Mouse (Mus musculus) mesoderm, embryonic 11.5 days (tissue): ENCODE results near the gene Gm17720.

ENCODE experiments used
- DNase-seq: peaks from one replicate; pipeline ENCODE4 v3.0.0-alpha.2; 2012; ENCODE audit warnings: low read depth, low spot score

The Gm17720 gene

GRCm38 (mm10) chr8:110102653-110103052, at the start of gene Gm17720:
Gm17720 (minus strand) TSS chr8:110102753.
- DNase-seq, result no peak

GRCm38 (mm10) chr8:110145538-110145937, 43.0 kb upstream of the Gm17720 start:
- peak; percentile 83 for DNase-seq

GRCm38 (mm10) chr8:110140770-110141169, 38.2 kb upstream of the Gm17720 start:
- no peak for DNase-seq

- no peak for DNase-seq
Observed at GRCm38 (mm10) chr8:110140156-110140555, 37.6 kb upstream of the Gm17720 start.

GRCm38 (mm10) chr8:110135515-110135914, 33.0 kb upstream of the Gm17720 start:
- DNase-seq, result no peak

GRCm38 (mm10) chr8:110134236-110134635, 31.7 kb upstream of the Gm17720 start:
- DNase-seq, result no peak

GRCm38 (mm10) chr8:110130537-110130936, 28.0 kb upstream of the Gm17720 start:
- peak; percentile 87 for DNase-seq

- DNase-seq, result peak; percentile 13
Observed at GRCm38 (mm10) chr8:110119715-110120114, 17.2 kb upstream of the Gm17720 start.

- DNase-seq, result no peak
Observed at GRCm38 (mm10) chr8:110101676-110102075, 877 bp downstream of the Gm17720 start.

GRCm38 (mm10) chr8:110100907-110101306, 1.6 kb downstream of the Gm17720 start, which contains the start of gene Gm21964:
Gm21964 (plus strand) TSS chr8:110101207.
- DNase-seq, result no peak

- no peak for DNase-seq
Observed at GRCm38 (mm10) chr8:110091869-110092268, 10.7 kb downstream of the Gm17720 start.

- peak; percentile 11 for DNase-seq
Observed at GRCm38 (mm10) chr8:110082416-110083105, 20.0 kb downstream of the Gm17720 start.

- DNase-seq, result peak; percentile 61
Observed at GRCm38 (mm10) chr8:110079282-110080221, 23.0 kb downstream of the Gm17720 start, which contains the start of gene Zfp612. Zfp612 (plus strand) TSS chr8:110079746.

GRCm38 (mm10) chr8:110074496-110074895, 28.1 kb downstream of the Gm17720 start:
- DNase-seq, result no peak

- DNase-seq, result peak; percentile 82
Observed at GRCm38 (mm10) chr8:110071600-110071999, 31.0 kb downstream of the Gm17720 start.

GRCm38 (mm10) chr8:110069706-110070105, 32.8 kb downstream of the Gm17720 start:
- no peak for DNase-seq

- DNase-seq, result no peak
Observed at GRCm38 (mm10) chr8:110065676-110066075, 36.9 kb downstream of the Gm17720 start.

- no peak for DNase-seq
Observed at GRCm38 (mm10) chr8:110064606-110065365, 37.8 kb downstream of the Gm17720 start.

GRCm38 (mm10) chr8:110064161-110064560, 38.4 kb downstream of the Gm17720 start:
- no peak for DNase-seq

- no peak for DNase-seq
Observed at GRCm38 (mm10) chr8:110058207-110058606, 44.3 kb downstream of the Gm17720 start.

GRCm38 (mm10) chr8:110051208-110051607, 51.3 kb downstream of the Gm17720 start:
- DNase-seq, result no peak

- DNase-seq, result no peak
Observed at GRCm38 (mm10) chr8:110040509-110040908, 62.0 kb downstream of the Gm17720 start.
